Comparison of ENCODE assay signal across 10 mouse cellular contexts in genomic region chr14:124410945-124411344, GRCm38 (mm10).
A peak's percentile ranks its signal among the peaks of the same experiment; 100 is the strongest.
DNase-seq lines count a peak whose midpoint lies in the region; ATAC-seq and TF ChIP-seq lines count a peak whose summit lies in the region.
"Had no signal": no experiment of that assay in that cellular context is flagged by ENCODE, and none has a peak within 500 bp of the region (broad histone marks: within the 10 kb centered on the region; RNA-seq: fewer than 3 reads in every experiment).

No protein-coding gene starts in this region.

- TF ChIP-seq EP300 in heart, postnatal 0 days (IDR thresholded peaks at IDR 0.05; ENCODE audit: low read depth): no peak
- no peak for TF ChIP-seq EP300 in stomach, postnatal 0 days (optimal IDR thresholded peaks at IDR 0.05)

- peak; percentile 69 for TF ChIP-seq CTCF in heart, postnatal 0 days (IDR thresholded peaks at IDR 0.05; ENCODE audit: low read depth)
- TF ChIP-seq CTCF in midbrain, postnatal 0 days (IDR thresholded peaks at IDR 0.05): peak; percentile 88
- peak; percentile 79 for TF ChIP-seq CTCF in stomach, postnatal 0 days (IDR thresholded peaks at IDR 0.05; ENCODE audit: low read depth)

- H3K9me3 ChIP-seq in heart, postnatal 0 days (replicated peaks; ENCODE audit: control insufficient read depth, low read length): no peaks in the 10 kb centered on the region
- no peaks in the 10 kb centered on the region for H3K9me3 ChIP-seq in midbrain, postnatal 0 days (ENCODE audit: low read length)
- H3K9me3 ChIP-seq in midbrain, embryonic 13.5 days: no peaks in the 10 kb centered on the region
- no peaks in the 10 kb centered on the region for H3K9me3 ChIP-seq in stomach, postnatal 0 days (ENCODE audit: control insufficient read depth, low read length)
- H3K9me3 ChIP-seq: neural tube, embryonic 13.5 days had no signal

- WGBS in heart, postnatal 0 days: 0% methylated on average over 1 of the region's 1 CpGs
- WGBS in midbrain, postnatal 0 days: 2% methylated on average over 1 of the region's 1 CpGs
- WGBS in midbrain, embryonic 13.5 days: 0% methylated on average over 1 of the region's 1 CpGs
- 0% methylated on average over 1 of the region's 1 CpGs for WGBS in stomach, postnatal 0 days

- no peak overlapping the region for H3K27ac ChIP-seq in heart, postnatal 0 days (ENCODE audit: low read depth)
- H3K27ac ChIP-seq in midbrain, postnatal 0 days (ENCODE audit: low read depth, low read length): no peak overlapping the region
- H3K27ac ChIP-seq in midbrain, embryonic 13.5 days: no peak overlapping the region
- H3K27ac ChIP-seq in stomach, postnatal 0 days (replicated peaks): no peak overlapping the region
- H3K27ac ChIP-seq: neural tube, embryonic 13.5 days had no signal

- H3K36me3 ChIP-seq in heart, postnatal 0 days (replicated peaks; ENCODE audit: control insufficient read depth, insufficient read depth, low read length): no peaks in the 10 kb centered on the region
- no peaks in the 10 kb centered on the region for H3K36me3 ChIP-seq in midbrain, postnatal 0 days (ENCODE audit: insufficient read depth, low read length)
- H3K36me3 ChIP-seq in midbrain, embryonic 13.5 days: no peaks in the 10 kb centered on the region
- H3K36me3 ChIP-seq in stomach, postnatal 0 days (ENCODE audit: control insufficient read depth, insufficient read depth, low read length): no peaks in the 10 kb centered on the region
- H3K36me3 ChIP-seq: neural tube, embryonic 13.5 days had no signal

- no peak for ATAC-seq in heart, postnatal 0 days (ENCODE audit: insufficient read depth, low read depth)
- ATAC-seq in midbrain, postnatal 0 days (ENCODE audit: low FRiP score): no peak
- no peak for ATAC-seq in midbrain, embryonic 13.5 days
- ATAC-seq in stomach, postnatal 0 days (ENCODE audit: low FRiP score, low TSS enrichment): no peak

- H3K27me3 ChIP-seq in heart, postnatal 0 days (ENCODE audit: control insufficient read depth, insufficient read depth, low read length): no peaks in the 10 kb centered on the region
- H3K27me3 ChIP-seq in midbrain, postnatal 0 days (ENCODE audit: insufficient read depth, low read length): no peaks in the 10 kb centered on the region
- no peaks in the 10 kb centered on the region for H3K27me3 ChIP-seq in midbrain, embryonic 13.5 days
- H3K27me3 ChIP-seq in stomach, postnatal 0 days (ENCODE audit: control insufficient read depth, insufficient read depth, low read length): no peaks in the 10 kb centered on the region
- H3K27me3 ChIP-seq: neural tube, embryonic 13.5 days had no signal

- H3K4me3 ChIP-seq in heart, postnatal 0 days (ENCODE audit: low read depth, low read length): no peak overlapping the region
- H3K4me3 ChIP-seq in midbrain, postnatal 0 days (ENCODE audit: low read depth, low read length): no peak overlapping the region
- no peak overlapping the region for H3K4me3 ChIP-seq in midbrain, embryonic 13.5 days (replicated peaks)
- H3K4me3 ChIP-seq in stomach, postnatal 0 days (ENCODE audit: low read depth, low read length): no peak overlapping the region
- H3K4me3 ChIP-seq: neural tube, embryonic 13.5 days had no signal

- DNase-seq in heart, postnatal 0 days (ENCODE audit: low spot score): peak; percentile 11
- no peak for DNase-seq in heart, adult 9 months (ENCODE audit: low spot score in 2 of 2)
- peak; percentile 61 for DNase-seq in midbrain, postnatal 0 days (ENCODE audit: low spot score)
- DNase-seq in c-Kit-positive CD71-positive TER-119-positive erythroid progenitor cells, embryonic 14.5 days (ENCODE audit: low spot score): peak; percentile 3
- no peak for DNase-seq in stomach, postnatal 0 days (ENCODE audit: low spot score)
- DNase-seq in urinary bladder, postnatal 14 days (ENCODE audit: low spot score): no peak
- no peak for DNase-seq in lung, postnatal 14 days
- DNase-seq: gastrocnemius, postnatal 36 days had no signal

- H3K4me1 ChIP-seq in heart, postnatal 0 days (ENCODE audit: control insufficient read depth, insufficient read depth): no peaks in the 10 kb centered on the region
- no peaks in the 10 kb centered on the region for H3K4me1 ChIP-seq in midbrain, postnatal 0 days (ENCODE audit: insufficient read depth, low read length)
- no peaks in the 10 kb centered on the region for H3K4me1 ChIP-seq in midbrain, embryonic 13.5 days (replicated peaks)
- H3K4me1 ChIP-seq in stomach, postnatal 0 days (replicated peaks; ENCODE audit: control insufficient read depth, insufficient read depth): no peaks in the 10 kb centered on the region
- H3K4me1 ChIP-seq: neural tube, embryonic 13.5 days had no signal

- H3K4me2 ChIP-seq in heart, postnatal 0 days (ENCODE audit: low read depth, low read length): no peak overlapping the region
- H3K4me2 ChIP-seq in midbrain, postnatal 0 days (ENCODE audit: low read depth, low read length, poor library complexity, severe bottlenecking): no peak overlapping the region
- H3K4me2 ChIP-seq in midbrain, embryonic 13.5 days (replicated peaks): no peak overlapping the region
- no peak overlapping the region for H3K4me2 ChIP-seq in stomach, postnatal 0 days (replicated peaks; ENCODE audit: low read depth)
- H3K4me2 ChIP-seq: neural tube, embryonic 13.5 days had no signal

- H3K9ac ChIP-seq in heart, postnatal 0 days (replicated peaks; ENCODE audit: low read depth, low read length): no peak overlapping the region
- no peak overlapping the region for H3K9ac ChIP-seq in midbrain, postnatal 0 days (replicated peaks; ENCODE audit: low read length, poor library complexity, severe bottlenecking)
- H3K9ac ChIP-seq in midbrain, embryonic 13.5 days (replicated peaks): no peak overlapping the region
- no peak overlapping the region for H3K9ac ChIP-seq in stomach, postnatal 0 days (ENCODE audit: low read length)
- H3K9ac ChIP-seq: neural tube, embryonic 13.5 days had no signal

Comparison
In these comparisons a context has a peak if more than half of its experiments do, and no peak if none do; other contexts are left out.
1. DNase-seq: peak in heart, postnatal 0 days (single experiment), midbrain, postnatal 0 days (single experiment) and c-Kit-positive CD71-positive TER-119-positive erythroid progenitor cells, embryonic 14.5 days (single experiment); none in heart, adult 9 months (0 of 2), stomach, postnatal 0 days (single experiment), urinary bladder, postnatal 14 days (single experiment) and lung, postnatal 14 days (single experiment).
2. Peak in every context shown above with its lines, with median percentiles within 50 percentile points of each other: CTCF ChIP-seq.